Mouse (Mus musculus) embryonic facial prominence, embryonic 12.5 days (tissue): Measurements from ENCODE around the gene Gmpr2. TPM values are rescaled to one million over a fixed set of nuclear protein-coding genes. Genes with fewer than 3 reads are reported as not detected.

Source experiments
- polyA plus RNA-seq: library from polyadenylated mRNA; unstranded; fragments of >200 nt; fragmentation: Nextera tagmentation; extraction: Ambion mirVana; gene quantifications from 2 replicates; pipeline ENCODE4 v1.2.1, GENCODE M21; 2016

Gmpr2 gene
- polyA plus RNA-seq, 1 experiment from 2014 or later = 74.7 TPM

Other genes starting within 250 kb of the Gmpr2 start
- gene Dhrs4, start 193.2 kb upstream of the Gmpr2 start, polyA plus RNA-seq = 88.7 and 92.1 TPM in 2 replicates
- 6.2 TPM in 2 replicates for gene Carmil3, start 181.3 kb upstream of the Gmpr2 start, polyA plus RNA-seq
- 0.55 and 0.90 TPM in 2 replicates for gene Cpne6, start 161.5 kb upstream of the Gmpr2 start, polyA plus RNA-seq
- gene Nrl, start 147.0 kb upstream of the Gmpr2 start, polyA plus RNA-seq = 0.11 TPM in 1 of 2 replicates, not detected in the other
- 35.2 and 36.1 TPM in 2 replicates for gene Pck2, start 131.7 kb upstream of the Gmpr2 start, polyA plus RNA-seq
- gene Dcaf11, start 111.9 kb upstream of the Gmpr2 start, polyA plus RNA-seq = 71.3 and 78.4 TPM in 2 replicates
- gene A730061H03Rik, start 111.5 kb upstream of the Gmpr2 start, polyA plus RNA-seq = not detected in 2 replicates
- 8.7 and 9.1 TPM in 2 replicates for gene Fitm1, start 96.3 kb upstream of the Gmpr2 start, polyA plus RNA-seq
- 131 and 143 TPM in 2 replicates for gene Psme1, start 93.8 kb upstream of the Gmpr2 start, polyA plus RNA-seq
- gene Emc9, start 86.6 kb upstream of the Gmpr2 start, polyA plus RNA-seq = 4.6 and 4.9 TPM in 2 replicates
- gene Psme2, start 80.8 kb upstream of the Gmpr2 start, polyA plus RNA-seq = 247 and 255 TPM in 2 replicates
- gene Rnf31, start 80.2 kb upstream of the Gmpr2 start, polyA plus RNA-seq = 20.6 and 25.4 TPM in 2 replicates
- 9.5 and 10.6 TPM in 2 replicates for gene Irf9, start 68.4 kb upstream of the Gmpr2 start, polyA plus RNA-seq
- gene Rec8, start 53.9 kb upstream of the Gmpr2 start, polyA plus RNA-seq = 7.8 and 8.2 TPM in 2 replicates
- 99.8 and 117 TPM in 2 replicates for gene Ipo4, start 36.0 kb upstream of the Gmpr2 start, polyA plus RNA-seq
- gene Gm49378, start 34.0 kb upstream of the Gmpr2 start, polyA plus RNA-seq = 0.87 and 3.0 TPM in 2 replicates
- 102 TPM in 2 replicates for gene Tm9sf1, start 28.1 kb upstream of the Gmpr2 start, polyA plus RNA-seq
- 0.55 and 0.97 TPM in 2 replicates for gene Tssk4, start 21.8 kb upstream of the Gmpr2 start, polyA plus RNA-seq
- 64.9 and 66.4 TPM in 2 replicates for gene Mdp1, start 11.4 kb upstream of the Gmpr2 start, polyA plus RNA-seq
- gene Nedd8, start 183 bp downstream of the Gmpr2 start, polyA plus RNA-seq = 585 and 596 TPM in 2 replicates
- gene Tinf2, start 9.9 kb downstream of the Gmpr2 start, polyA plus RNA-seq = 54.1 and 54.2 TPM in 2 replicates
- gene Tgm1, start 42.0 kb downstream of the Gmpr2 start, polyA plus RNA-seq = 1.6 and 1.7 TPM in 2 replicates
- gene Rabggta, start 50.3 kb downstream of the Gmpr2 start, polyA plus RNA-seq = 27.8 and 30.3 TPM in 2 replicates
- gene Dhrs1, start 73.7 kb downstream of the Gmpr2 start, polyA plus RNA-seq = 81.5 and 86.7 TPM in 2 replicates
- gene Nop9, start 73.8 kb downstream of the Gmpr2 start, polyA plus RNA-seq = 51.0 and 57.3 TPM in 2 replicates
- 0.19 and 0.50 TPM in 2 replicates for gene Cideb, start 86.5 kb downstream of the Gmpr2 start, polyA plus RNA-seq
- 0.55 and 0.60 TPM in 2 replicates for gene Ltb4r2, start 89.5 kb downstream of the Gmpr2 start, polyA plus RNA-seq
- 0.48 and 0.60 TPM in 2 replicates for gene Ltb4r1, start 94.0 kb downstream of the Gmpr2 start, polyA plus RNA-seq
- gene Adcy4, start 112.2 kb downstream of the Gmpr2 start, polyA plus RNA-seq = 21.3 and 24.2 TPM in 2 replicates
- gene Ripk3, start 116.9 kb downstream of the Gmpr2 start, polyA plus RNA-seq = 45.5 and 50.3 TPM in 2 replicates
- 154 and 161 TPM in 2 replicates for gene Nfatc4, start 151.2 kb downstream of the Gmpr2 start, polyA plus RNA-seq
- 41.4 and 41.7 TPM in 2 replicates for gene Nynrin, start 182.1 kb downstream of the Gmpr2 start, polyA plus RNA-seq
- gene Cbln3, start 212.5 kb downstream of the Gmpr2 start, polyA plus RNA-seq = 0.28 and 0.42 TPM in 2 replicates
- 31.6 and 31.8 TPM in 2 replicates for gene Khnyn, start 213.0 kb downstream of the Gmpr2 start, polyA plus RNA-seq
- 69.9 and 77.7 TPM in 2 replicates for gene Sdr39u1, start 228.4 kb downstream of the Gmpr2 start, polyA plus RNA-seq